8 mouse cellular contexts compared by ENCODE assay signal in genomic region chr16:89985702-89986481, GRCm38 (mm10).
DNase-seq lines count a peak whose midpoint lies in the region; ATAC-seq lines count a peak whose summit lies in the region.

No protein-coding gene starts in this region.

- H3K9ac ChIP-seq in midbrain, embryonic 13.5 days (replicated peaks), result no peak overlapping the region
- H3K9ac ChIP-seq in midbrain, embryonic 15.5 days, result no peak overlapping the region

- no peak overlapping the region for H3K4me2 ChIP-seq in midbrain, embryonic 13.5 days (replicated peaks)
- no peak overlapping the region for H3K4me2 ChIP-seq in midbrain, embryonic 15.5 days

- 0 out of 2 replicates have a peak, but pooled peaks have one; percentile 35 for ATAC-seq in midbrain, embryonic 13.5 days
- no peak for ATAC-seq in midbrain, embryonic 15.5 days (replicated peaks)

- H3K4me1 ChIP-seq in midbrain, embryonic 13.5 days (replicated peaks), result peaks cover 12% of the 10 kb centered on the region
- H3K4me1 ChIP-seq in midbrain, embryonic 15.5 days, result 0 out of 2 replicates have a peak, but pooled peaks cover 8% of the 10 kb centered on the region

- no peak overlapping the region for H3K27ac ChIP-seq in midbrain, embryonic 13.5 days
- no peak overlapping the region for H3K27ac ChIP-seq in midbrain, embryonic 15.5 days

- no peaks in the 10 kb centered on the region for H3K36me3 ChIP-seq in midbrain, embryonic 13.5 days
- H3K36me3 ChIP-seq in midbrain, embryonic 15.5 days (replicated peaks), result no peaks in the 10 kb centered on the region

- 82% methylated on average over 20 of the region's 20 CpGs for WGBS in midbrain, embryonic 13.5 days
- 75% methylated on average over 20 of the region's 20 CpGs for WGBS in midbrain, embryonic 15.5 days

- H3K27me3 ChIP-seq in midbrain, embryonic 13.5 days, result no peaks in the 10 kb centered on the region
- no peaks in the 10 kb centered on the region for H3K27me3 ChIP-seq in midbrain, embryonic 15.5 days (replicated peaks)

- DNase-seq in adrenal gland, postnatal 25 days, result peak; percentile 15
- DNase-seq in heart, postnatal 4 days, result peak; percentile 12
- DNase-seq in spleen, postnatal 36 days (ENCODE audit: low spot score in 2 of 2), result peak; percentile 54 to 57
- no peak for DNase-seq in cerebellum, adult 9-10 months
- DNase-seq in cerebellum, postnatal 36 days, result no peak
- no peak for DNase-seq in layer of hippocampus, adult 8-10 months (ENCODE audit: low spot score in 2 of 2)

- no peak overlapping the region for H3K4me3 ChIP-seq in midbrain, embryonic 13.5 days (replicated peaks)
- no peak overlapping the region for H3K4me3 ChIP-seq in midbrain, embryonic 15.5 days

- H3K9me3 ChIP-seq in midbrain, embryonic 13.5 days, result no peaks in the 10 kb centered on the region
- no peaks in the 10 kb centered on the region for H3K9me3 ChIP-seq in midbrain, embryonic 15.5 days

Comparison
In these comparisons a context has a peak if more than half of its experiments do, and no peak if none do; other contexts are left out.
1. DNase-seq: peak in adrenal gland, postnatal 25 days (single experiment), heart, postnatal 4 days (single experiment) and spleen, postnatal 36 days (2 of 2); none in cerebellum, adult 9-10 months (single experiment), cerebellum, postnatal 36 days (0 of 2) and layer of hippocampus, adult 8-10 months (0 of 2).